Mouse (Mus musculus) lung, postnatal 0 days (tissue): ENCODE measurements at regions not wholly inside any gene's neighbourhood (a gene's known extent, or its start where the extent isn't known, plus 50 kb on each side); places are given as distances from the start of the nearest gene placed in this dataset.

Experiments used
- CTCF ChIP-seq: IDR thresholded peaks from 2 replicates; pipeline ENCODE4 v1.5.1; 2016; ENCODE audit warnings: antibody characterized with exemption, mild to moderate bottlenecking
- EP300 ChIP-seq: IDR thresholded peaks from 2 replicates; pipeline ENCODE4 v1.6.1; 2016; ENCODE audit warnings: antibody characterized with exemption, mild to moderate bottlenecking, control low read depth

- no peak for TF ChIP-seq CTCF
- no peak for TF ChIP-seq EP300
Measured at GRCm38 (mm10) chr1:120974661-120975060, 357.7 kb downstream of the Insig2 start.
